Mouse (Mus musculus) heart, postnatal 25 days (tissue): ENCODE results near the gene Lama2. TPM values are rescaled to one million over a fixed set of nuclear protein-coding genes. Genes with fewer than 3 reads are reported as not detected.
A peak's percentile ranks its signal among the peaks of the same experiment; 100 is the strongest.
"Not testable (repeated sequence)": the region's sequence is repeated elsewhere in the genome, so short reads cannot be mapped to it uniquely, and the experiment has no call there.

Source experiments
- DNase-seq: peaks from one replicate; pipeline ENCODE4 v3.0.0; 2022; ENCODE audit warnings: low spot score
- intact Hi-C: fragments of 180-260 bp; cut with DNase I; formaldehyde crosslinking; loops from one replicate; pipeline ENCODE4 v1.15.1; 2025
- total RNA-seq, 2 experiments: library from RNA; stranded (reverse); gene quantifications; 2 replicates each; pipeline ENCODE4 v1.2.3; 2021

Lama2 gene
- total RNA-seq, 2 experiments from 2014 or later, result 126 to 153 TPM

DNA sequence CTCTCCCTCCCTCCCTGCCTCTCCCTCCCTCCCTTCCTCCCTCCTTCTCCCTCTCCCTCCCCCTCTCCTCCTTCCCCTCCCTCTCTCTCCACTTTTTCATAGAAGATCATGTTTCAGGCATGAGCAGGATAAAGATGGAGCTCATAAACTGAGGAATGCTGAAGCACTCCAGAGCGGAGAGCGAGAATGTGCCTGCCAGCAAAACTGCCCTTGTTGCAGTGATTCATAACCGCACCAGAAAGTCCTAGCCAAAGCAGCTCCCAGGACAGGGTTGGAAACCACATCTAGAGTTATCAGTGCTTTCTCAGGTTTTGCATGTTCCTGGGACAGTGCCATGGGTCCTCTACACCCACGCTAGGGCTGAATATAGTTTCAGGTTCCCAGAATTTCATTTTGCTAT is 555.9 kb downstream of the Lama2 start:
- intact Hi-C loops, result no loop called here
- DNase-seq, result peak; percentile 10

GRCm38 (mm10) chr10:27054488-27054887 is 565.1 kb downstream of the Lama2 start:
- DNase-seq, result no peak
- intact Hi-C loops, result no loop called here

GRCm38 (mm10) chr10:27047196-27047595 is 572.4 kb downstream of the Lama2 start:
- DNase-seq, result no peak
- intact Hi-C loops, result no loop called here

GRCm38 (mm10) chr10:27041812-27042211 is 577.7 kb downstream of the Lama2 start:
- intact Hi-C loops, result no loop called here
- DNase-seq, result no peak

GRCm38 (mm10) chr10:27022707-27023106 is 596.9 kb downstream of the Lama2 start:
- no peak for DNase-seq
- intact Hi-C loops, result no loop called here

DNA sequence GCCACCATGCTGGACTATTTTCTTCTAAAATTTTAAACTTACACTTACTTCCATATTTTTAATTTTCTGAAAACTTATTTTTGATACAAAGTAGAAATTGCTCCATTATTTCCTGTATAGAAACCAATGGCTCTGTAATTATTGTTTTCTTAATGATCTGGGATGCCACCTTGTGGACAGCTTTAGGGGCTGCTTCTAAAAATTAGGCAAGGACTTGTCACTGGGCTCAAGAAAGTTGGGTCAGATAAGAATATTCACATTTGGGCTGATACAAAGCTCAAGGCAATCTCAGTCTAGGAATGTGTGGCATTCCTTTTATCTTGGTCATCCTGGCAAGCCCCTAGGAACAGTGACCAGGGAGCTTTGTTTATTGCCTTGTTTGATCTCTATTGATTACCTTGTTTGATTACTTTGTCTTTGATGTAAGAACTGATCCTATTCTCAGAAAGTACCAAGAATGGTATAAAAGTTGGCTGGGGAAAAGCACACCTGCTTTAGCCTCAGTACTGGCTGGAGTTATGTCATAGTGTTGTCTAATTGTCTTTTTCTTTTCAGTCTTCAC is 606.7 kb downstream of the Lama2 start:
- intact Hi-C loops, result no loop called here
- no peak for DNase-seq

DNA sequence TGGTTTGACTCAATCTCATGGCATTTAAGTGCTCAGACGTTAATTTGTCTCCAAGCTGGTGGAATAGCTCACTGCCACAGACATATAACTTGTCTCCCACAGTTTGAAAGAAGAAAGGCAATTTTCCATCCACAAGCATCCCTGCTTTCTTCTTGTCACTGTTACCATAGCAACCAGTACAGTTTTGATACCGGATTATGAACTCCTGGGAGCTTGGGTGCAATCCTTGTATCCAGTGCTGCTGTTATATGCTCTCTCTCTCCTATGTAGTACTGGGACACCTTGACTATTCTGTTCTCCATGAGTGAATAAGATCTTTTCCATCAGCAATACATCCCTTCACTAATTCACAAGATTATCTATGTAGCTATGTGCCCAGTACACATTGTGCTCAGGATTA is 612.2 kb downstream of the Lama2 start:
- DNase-seq, result no peak

GRCm38 (mm10) chr10:27005716-27006115 is 613.8 kb downstream of the Lama2 start:
- intact Hi-C loops, result no loop called here
- no peak for DNase-seq

More for the DNA sequence above, 612.2 kb downstream of the Lama2 start:
- intact Hi-C loops, result no loop called here

DNA sequence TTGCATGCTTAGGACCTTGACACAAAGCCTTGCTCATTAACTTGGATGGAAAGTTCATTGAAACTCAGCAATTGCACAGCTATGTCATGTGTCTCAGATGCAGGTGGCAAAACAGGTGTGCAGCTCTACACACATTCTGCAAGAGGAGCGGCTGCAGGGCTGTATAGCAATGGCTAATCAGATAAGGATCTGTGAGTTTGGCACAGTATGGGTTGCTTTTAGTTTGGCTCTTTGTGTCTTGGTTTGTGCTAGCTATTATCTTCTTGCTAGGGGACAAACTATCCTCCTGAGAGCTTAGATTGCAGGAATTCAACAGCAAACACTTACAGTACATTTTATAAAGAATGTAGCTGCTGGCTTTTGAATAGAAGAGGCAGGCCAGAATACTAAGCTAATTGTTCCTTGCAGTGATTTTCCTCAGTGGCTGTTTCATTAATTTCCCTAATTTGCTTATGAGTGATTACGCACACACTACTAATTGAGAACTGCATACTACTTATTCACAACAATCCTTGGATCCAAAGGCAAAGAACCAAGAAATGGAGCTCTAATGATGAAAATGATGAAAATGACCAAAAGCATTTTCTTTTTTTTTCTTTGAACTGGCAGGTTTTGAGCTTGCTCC is 617.9 kb downstream of the Lama2 start:
- DNase-seq, result no peak
- intact Hi-C loops, result no loop called here

DNA sequence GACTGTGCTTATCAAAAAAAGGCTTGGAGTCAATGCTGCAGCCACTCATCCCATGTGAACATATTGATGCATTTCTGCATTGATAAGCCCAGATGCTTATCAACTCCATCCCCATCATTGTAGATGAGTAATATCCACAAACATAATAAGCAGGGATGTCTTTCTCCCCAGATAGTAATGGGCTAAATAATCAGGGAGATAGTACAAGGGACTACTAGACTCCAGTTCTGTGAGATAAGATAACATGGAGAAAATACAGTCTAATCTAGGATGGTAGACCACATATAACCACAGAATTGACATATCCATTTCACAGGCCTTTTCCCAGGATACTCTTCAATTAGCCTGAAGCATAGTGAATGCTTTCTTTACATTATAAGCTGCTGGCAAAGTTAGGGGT is 622.9 kb downstream of the Lama2 start:
- no peak for DNase-seq
- intact Hi-C loops, result loop anchor here (10.0 kb wide), 1 partner anchor 502 kb away; no protein-coding TSS in a partner anchor

DNA sequence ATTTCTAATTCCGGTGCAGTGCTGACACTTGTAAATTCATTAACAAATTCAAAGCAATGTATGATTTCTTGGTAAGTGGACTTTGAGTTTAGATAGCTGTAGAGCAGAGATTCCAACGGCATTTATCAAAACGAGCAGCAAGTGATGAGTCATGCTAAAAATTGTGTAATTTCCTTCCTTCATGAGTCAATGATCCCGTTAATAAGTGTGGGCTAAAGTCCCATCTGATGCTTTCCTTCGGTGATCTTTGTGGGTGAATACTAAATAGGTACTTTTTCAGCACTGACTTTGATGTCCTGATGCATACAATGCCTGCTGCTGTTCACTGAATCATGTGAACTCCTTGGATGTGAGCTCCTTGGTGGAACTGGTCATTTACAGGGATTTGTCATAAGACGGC is 623.6 kb downstream of the Lama2 start:
- intact Hi-C loops, result loop anchor here (1.0 to 10.0 kb wide), 4 partner anchors 77 to 623 kb away; no protein-coding TSS in a partner anchor
- DNase-seq, result no peak

DNA sequence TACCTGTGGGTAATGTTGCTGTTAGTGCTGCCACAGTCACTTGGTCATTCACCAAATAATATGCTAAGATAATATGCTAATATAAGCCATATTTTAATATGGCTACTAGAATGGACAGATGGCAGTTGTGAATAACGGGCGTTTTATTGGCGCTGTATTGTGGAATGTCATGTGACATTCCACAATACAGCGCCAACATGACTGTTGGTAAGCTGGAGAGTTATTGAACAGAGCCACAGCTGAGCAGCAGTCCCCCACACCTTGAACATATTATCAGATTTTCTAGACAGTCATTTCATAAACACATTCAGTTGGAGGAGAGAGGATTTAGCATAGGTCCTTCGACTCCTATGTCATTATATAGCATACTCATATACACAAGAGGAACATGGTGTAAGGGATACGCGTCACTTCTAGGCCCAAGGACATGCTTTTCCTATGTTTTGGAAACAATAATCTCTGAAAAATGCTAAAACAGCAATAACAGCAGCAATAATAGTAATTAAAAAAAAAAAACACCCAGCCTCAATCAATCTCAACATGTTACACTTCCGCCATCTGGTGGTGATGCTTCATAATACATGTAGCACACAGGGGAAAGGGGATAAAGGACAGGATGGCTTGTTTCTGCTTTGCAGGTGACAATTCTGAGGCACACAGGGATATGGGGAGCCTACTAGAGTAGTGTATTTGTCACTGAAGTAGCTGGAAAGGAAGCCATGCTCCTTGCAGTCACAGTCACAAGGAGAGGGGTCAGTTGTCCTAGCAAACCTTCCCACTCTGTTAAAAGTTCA is 624.2 kb downstream of the Lama2 start:
- DNase-seq, result no peak
- intact Hi-C loops, result loop anchor here (1.0 to 10.0 kb wide), 4 partner anchors 76 to 623 kb away; no protein-coding TSS in a partner anchor

GRCm38 (mm10) chr10:26993971-26994761 is 625.4 kb downstream of the Lama2 start:
- intact Hi-C loops, result loop anchor here (2.0 to 10.0 kb wide), 3 partner anchors 283 to 621 kb away; no protein-coding TSS in a partner anchor
- DNase-seq, result no peak

DNA sequence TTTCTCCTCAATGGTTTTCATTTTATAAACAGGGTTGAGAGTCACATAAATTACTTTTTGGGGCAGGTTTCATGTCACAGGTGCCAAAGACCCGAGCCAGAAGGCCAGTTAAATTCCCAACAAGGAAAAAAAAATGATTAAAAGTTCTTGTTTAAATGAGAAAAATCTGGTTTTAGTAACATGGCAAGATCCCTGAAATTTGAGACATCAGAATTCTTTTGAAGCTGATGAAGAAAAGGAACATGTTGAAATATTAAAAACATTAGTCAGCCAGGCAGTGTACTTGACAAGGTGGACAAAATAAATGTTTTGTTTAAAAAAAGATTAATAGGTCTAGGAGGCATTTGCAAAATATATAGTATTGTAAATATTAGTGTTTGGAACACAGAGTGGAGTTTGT is 634.1 kb downstream of the Lama2 start:
- no peak for DNase-seq
- intact Hi-C loops, result no loop called here

- DNase-seq, intact Hi-C loops: not testable (repeated sequence)
These were observed 635.5 kb downstream of the Lama2 start for GRCm38 (mm10) chr10:26984082-26984481.

GRCm38 (mm10) chr10:26983583-26983982 is 636.0 kb downstream of the Lama2 start:
- no peak for DNase-seq
- intact Hi-C loops, result no loop called here

DNA sequence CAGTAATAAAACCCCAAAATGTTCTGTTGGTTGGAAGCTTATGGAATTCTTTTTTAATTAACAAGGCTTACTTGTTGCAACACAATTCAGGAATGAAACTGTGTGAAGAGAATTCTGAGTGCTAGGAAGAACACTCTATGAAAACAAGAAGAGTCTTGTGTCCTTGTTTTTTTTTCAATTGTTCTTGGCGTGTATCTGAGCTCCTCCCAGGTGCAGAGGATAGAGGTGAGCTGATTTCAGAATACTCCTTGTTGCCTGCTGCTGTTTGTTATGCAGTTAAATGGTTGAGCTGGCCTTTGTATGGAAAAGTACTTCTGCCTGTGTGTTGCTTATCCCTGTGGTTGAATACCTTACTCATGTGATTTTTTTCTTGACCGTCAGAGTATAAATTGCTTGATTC is 636.9 kb downstream of the Lama2 start:
- no peak for DNase-seq
- intact Hi-C loops, result no loop called here

GRCm38 (mm10) chr10:26975372-26975771 is 644.2 kb downstream of the Lama2 start:
- no peak for DNase-seq
- intact Hi-C loops, result no loop called here

DNA sequence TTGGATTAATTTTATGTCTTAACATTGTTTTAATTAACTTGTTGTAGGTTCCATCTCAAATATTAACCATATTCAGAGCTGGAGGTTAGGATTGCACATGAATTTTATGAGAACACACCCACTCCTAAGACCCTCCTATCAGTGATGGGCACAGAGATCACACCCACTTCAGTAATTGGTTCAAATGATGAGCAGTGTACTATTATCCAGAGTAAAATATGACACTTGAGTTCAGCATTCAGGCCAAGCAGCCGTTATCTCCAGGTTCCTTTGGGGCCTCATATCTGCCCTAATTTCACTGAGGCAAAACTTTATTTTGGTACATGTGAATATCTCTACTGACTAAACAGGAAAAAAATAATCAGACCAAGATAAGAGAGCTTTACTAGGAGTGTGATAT is 645.3 kb downstream of the Lama2 start:
- intact Hi-C loops, result no loop called here

DNA sequence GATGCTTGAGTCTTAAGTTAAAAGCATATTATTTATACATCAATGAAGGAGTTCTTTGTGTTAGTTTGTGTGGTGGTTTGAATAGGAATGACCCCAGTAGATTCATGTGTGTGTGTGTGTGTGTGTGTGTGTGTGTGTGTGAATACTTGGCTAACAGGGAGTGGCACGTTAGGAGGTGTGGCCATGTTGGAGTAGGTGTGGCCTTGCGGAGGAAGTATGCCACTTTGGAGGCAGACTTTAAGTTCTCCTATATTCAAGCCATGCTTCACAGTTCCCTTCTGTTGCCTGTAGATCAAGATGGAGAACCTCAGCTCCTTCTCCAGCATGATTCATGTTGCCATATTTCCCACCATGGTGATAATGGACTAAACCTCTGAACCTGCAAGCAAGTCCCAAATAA is 646.0 kb downstream of the Lama2 start:
- DNase-seq, result no peak
- intact Hi-C loops, result no loop called here

More for the DNA sequence above, 645.3 kb downstream of the Lama2 start:
- no peak for DNase-seq
